Mouse (Mus musculus) cerebellum, postnatal 10 days (tissue): ENCODE results near the gene Gabra1.

ENCODE experiments used
- DNase-seq, 2 experiments: peaks; one replicate each; pipeline ENCODE4 v3.0.0; 2021; ENCODE audit warnings: mixed read lengths in 2 of 2

Gene Gabra1

DNA sequence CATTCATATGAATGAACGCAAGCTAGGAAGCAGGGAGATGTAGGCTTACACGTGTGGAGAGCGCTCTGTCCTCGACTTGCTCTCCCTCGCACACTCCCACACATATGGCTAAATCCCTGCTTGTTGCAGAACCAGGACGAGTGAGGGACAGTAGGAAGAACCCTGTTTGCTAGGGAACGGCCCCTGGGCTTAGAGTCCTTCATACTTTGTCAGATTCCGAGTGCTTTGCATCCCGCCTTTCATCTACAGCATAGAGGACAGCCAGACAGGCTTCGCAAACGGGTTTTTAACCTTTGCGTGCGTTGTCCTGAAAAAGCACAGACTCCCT, at the start of gene Gabra1:
TSS of gene Gabra1 (minus strand) at position 106 of the 328 bp plus-strand sequence.
- peak; percentile 50 to 55 for DNase-seq

DNA sequence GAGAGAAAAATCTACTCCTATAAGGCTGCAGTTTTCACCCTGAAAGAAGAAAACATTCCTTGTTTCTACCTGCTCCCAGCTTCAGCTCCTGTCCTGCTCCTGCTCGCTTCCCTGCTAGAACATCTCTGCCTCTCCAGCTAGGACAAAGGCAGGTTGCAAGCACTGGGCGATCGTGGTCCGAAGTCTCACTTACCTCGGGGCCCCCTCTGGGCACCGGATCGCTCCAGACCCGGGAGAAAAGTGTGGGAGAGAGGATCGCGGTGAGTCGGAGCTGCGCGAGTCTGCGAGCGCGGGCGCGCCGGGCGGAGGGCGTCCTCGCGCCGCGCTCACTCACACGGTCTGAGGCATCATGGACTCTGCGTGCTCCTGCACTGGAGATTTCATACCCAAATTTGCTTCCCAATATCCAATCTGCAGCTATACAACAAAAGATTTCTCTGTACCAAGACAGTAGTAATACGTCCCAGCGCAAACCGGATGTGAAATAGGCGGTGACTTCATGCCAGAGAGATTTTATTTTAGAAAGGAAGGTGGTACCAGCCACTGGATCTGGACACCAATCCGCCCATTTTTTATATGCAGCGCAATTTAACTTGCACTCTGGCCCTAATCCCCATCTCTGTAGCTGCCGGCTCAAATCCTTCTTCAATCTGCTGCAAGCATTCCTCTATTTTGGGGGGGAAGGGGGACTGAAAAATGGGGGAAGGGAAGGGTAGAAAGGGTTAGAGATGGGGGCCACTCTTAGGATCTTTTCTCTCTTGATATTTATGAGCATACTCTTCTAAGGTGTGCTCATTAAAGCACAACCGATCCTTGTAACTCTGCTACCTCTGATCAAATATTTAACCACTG, 531 bp downstream of the Gabra1 start:
- DNase-seq = peak; percentile 74 to 75

DNA sequence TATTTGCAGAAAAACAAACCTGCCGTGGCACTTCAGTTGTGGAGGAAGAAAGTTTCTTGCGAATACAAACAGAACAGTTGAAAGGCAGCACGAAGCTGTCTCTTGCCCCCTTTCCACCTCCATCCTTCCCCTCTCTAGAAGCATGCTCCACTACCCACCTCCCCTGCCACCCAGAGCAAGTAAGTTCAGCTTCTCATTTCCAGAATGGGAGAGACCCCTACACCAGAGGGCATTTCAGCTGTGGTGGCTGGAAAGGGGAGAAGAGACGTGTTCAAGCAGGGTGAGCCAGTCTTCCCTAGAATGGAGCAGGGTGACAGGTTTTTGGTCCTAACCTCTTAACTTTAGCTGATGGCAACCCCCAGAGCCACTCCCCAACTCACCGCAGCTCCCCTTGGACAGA, 1.3 kb downstream of the Gabra1 start:
- peak; percentile 40 to 43 for DNase-seq

DNA sequence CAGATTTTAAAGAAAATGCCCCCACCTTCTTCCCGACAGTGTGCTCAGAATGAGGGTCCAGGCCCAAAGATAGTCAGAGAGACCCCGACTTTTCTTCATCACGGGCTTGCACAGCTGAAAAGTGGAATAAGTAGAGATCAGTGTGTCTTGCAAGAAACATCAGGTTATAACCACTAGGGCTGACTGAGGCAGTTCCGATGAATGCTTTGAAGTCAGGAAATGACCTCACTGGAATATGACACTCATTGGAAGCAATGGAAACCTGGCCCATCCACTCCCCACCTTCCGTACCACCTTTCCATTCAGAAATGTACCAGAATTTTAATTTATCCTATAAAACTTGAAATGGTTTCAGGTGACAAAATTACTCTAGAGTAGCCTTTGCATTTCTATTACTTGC, 3.2 kb downstream of the Gabra1 start:
- DNase-seq = peak in 1 of 2 experiments; percentile 13

DNA sequence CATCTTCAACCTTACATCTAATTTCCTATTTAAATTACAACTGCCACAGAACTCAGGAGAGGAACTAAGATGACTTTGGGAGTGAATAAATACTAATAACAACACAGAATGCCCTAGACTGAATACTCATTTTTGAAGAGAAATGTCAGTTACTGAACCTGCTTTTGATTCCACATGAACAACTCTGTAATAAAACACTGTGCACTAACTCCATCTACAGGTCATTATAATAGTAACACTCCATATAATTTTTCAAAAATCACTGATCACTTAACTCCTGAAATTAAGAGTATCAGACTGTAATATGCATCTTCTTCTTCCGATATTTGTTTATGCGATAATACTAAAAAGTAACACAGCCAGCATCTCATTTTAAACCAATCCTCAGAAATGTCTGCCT, 4.4 kb downstream of the Gabra1 start:
- peak in 1 of 2 experiments; percentile 27 for DNase-seq

DNA sequence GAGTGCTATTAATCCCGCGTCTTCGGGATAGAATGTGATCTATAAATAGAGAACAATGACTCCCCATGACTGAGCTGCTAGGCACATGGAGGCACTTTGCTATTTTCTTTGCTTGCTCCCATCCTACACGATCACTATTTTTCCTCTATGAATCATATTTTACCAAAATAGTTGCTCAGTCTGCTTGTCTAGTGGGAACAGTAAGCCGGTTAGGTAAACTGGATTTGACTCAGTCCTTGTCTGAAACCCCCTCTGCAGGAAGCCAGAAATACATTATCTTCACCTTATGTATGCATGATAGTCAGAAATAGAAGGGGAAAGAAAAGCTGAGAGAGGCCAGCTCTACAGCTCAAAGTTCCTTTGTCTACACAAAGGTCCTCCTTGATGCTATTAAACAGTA, 31.3 kb downstream of the Gabra1 start:
- DNase-seq = no peak

DNA sequence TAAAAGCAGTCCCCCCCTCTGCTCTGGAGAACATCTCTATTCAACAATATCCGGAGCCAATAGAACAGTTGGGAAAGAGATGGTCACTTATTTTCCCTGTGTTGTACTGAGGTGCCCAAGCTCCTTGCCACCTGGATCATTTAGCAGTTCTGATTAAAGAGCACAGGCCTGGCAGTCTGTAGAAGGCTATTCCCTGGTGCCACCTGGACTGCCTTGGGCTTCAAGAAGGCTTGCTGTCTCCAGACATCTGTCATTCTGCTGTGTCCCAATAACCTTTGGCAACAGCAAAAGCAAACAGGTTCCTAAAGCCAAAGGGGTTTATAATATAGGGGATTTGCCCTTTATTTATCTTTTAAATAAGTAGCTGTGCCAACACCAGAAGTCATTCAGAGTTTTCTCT, 65.8 kb downstream of the Gabra1 start:
- DNase-seq = peak; percentile 69 to 74

DNA sequence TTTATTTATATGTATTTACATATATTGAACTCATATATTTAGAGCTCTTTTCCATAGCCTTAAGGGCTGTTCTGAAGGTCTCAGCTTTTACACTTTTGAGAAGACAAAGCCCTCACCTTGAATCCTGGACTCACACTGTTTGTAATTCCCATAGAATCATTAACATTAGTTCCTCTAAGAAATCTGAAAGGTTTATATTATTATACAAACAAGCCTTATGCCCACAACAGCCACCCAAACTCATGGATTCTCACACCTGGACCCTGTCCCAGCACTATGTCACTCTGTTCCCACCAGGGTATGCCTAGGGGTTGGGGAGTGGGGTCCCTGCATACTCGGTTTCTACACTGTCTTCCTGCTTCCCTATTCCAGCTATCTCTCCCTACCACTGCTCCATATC, 72.7 kb downstream of the Gabra1 start:
- no peak for DNase-seq

DNA sequence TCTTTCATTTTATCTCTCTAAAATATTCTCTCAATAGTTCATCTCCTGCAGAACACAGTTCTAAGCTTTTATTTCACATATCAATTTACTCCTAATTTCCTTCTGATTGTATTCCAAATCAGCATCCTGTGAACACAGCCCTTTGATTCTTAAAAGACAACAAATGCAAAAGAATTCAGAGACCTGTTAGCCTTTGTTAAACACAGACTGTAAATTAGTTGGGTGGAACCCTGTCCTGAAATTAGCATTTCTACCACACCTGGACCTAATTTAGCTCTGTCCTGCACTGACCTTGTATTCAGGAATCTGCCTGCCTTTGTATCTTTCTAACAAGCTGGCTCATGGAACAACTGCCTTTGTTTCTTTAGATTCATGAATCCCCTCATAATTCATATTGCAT, 73.1 kb downstream of the Gabra1 start:
- DNase-seq = no peak

DNA sequence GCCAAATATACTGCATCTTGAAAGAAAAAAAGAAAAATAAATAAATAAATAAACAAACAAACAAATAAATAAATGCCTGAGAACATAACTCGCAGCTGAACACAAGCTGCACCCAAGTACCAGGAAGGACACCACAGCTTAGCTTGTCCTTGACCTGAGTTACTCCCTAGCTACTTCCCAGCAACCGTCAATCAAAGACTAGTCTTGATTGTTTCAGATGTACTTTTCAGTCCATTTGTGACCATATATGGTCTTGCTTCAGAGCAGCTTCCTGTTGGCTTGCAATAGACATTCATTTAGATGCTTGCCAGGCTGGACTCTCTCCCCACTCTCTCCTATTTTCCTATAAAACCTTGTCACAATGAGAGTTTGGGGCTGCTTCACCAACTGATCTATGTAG, 87.2 kb downstream of the Gabra1 start:
- no peak for DNase-seq
